Mouse (Mus musculus): Measurements from ENCODE around the gene Otop1.

Otop1 gene

GRCm38 (mm10) chr5:38275771-38276170, at the start of gene Otop1:
Gene Otop1, plus strand, starts transcription at chr5:38275972.
- in situ Hi-C loops (cut with MboI): no loop called here

- in situ Hi-C loops (cut with MboI): no loop called here
Observed at GRCm38 (mm10) chr5:38235422-38235821, 40.4 kb upstream of the Otop1 start.

- in situ Hi-C loops (cut with MboI): no loop called here
Observed at GRCm38 (mm10) chr5:38236627-38237026, 39.1 kb upstream of the Otop1 start.

GRCm38 (mm10) chr5:38240727-38241472, 34.9 kb upstream of the Otop1 start:
- in situ Hi-C loops (cut with MboI): no loop called here

- in situ Hi-C loops (cut with MboI): no loop called here
Observed at GRCm38 (mm10) chr5:38241473-38241834, 34.3 kb upstream of the Otop1 start.

- in situ Hi-C loops (cut with MboI): no loop called here
Observed at GRCm38 (mm10) chr5:38241966-38242365, 33.8 kb upstream of the Otop1 start.

- in situ Hi-C loops (cut with MboI): no loop called here
Observed at GRCm38 (mm10) chr5:38255195-38255594, 20.6 kb upstream of the Otop1 start.

GRCm38 (mm10) chr5:38255644-38256043, 20.1 kb upstream of the Otop1 start:
- in situ Hi-C loops (cut with MboI): no loop called here

- in situ Hi-C loops (cut with MboI): no loop called here
Observed at GRCm38 (mm10) chr5:38256551-38256950, 19.2 kb upstream of the Otop1 start.

- in situ Hi-C loops (cut with MboI): no loop called here
Observed at GRCm38 (mm10) chr5:38258034-38258772, 17.6 kb upstream of the Otop1 start.

GRCm38 (mm10) chr5:38258773-38259146, 17.0 kb upstream of the Otop1 start:
- in situ Hi-C loops (cut with MboI): no loop called here

- in situ Hi-C loops (cut with MboI): no loop called here
Observed at GRCm38 (mm10) chr5:38259455-38260106, 16.2 kb upstream of the Otop1 start.

- in situ Hi-C loops (cut with MboI): no loop called here
Observed at GRCm38 (mm10) chr5:38260107-38260682, 15.6 kb upstream of the Otop1 start, which contains the start of gene Tmem128. Gene Tmem128, plus strand, starts transcription at chr5:38260185.

- in situ Hi-C loops (cut with MboI): no loop called here
Observed at GRCm38 (mm10) chr5:38270942-38271341, 4.8 kb upstream of the Otop1 start.

- in situ Hi-C loops (cut with MboI): no loop called here
Observed at GRCm38 (mm10) chr5:38273831-38274230, 1.9 kb upstream of the Otop1 start.

GRCm38 (mm10) chr5:38276451-38276850, 679 bp downstream of the Otop1 start:
- in situ Hi-C loops (cut with MboI): no loop called here

GRCm38 (mm10) chr5:38277098-38277866, 1.5 kb downstream of the Otop1 start:
- in situ Hi-C loops (cut with MboI): no loop called here

- in situ Hi-C loops (cut with MboI): no loop called here
Observed at GRCm38 (mm10) chr5:38277936-38278600, 2.3 kb downstream of the Otop1 start.

GRCm38 (mm10) chr5:38280075-38280474, 4.3 kb downstream of the Otop1 start:
- in situ Hi-C loops (cut with MboI): no loop called here

- in situ Hi-C loops (cut with MboI): no loop called here
Observed at GRCm38 (mm10) chr5:38285724-38286123, 10.0 kb downstream of the Otop1 start.

GRCm38 (mm10) chr5:38288476-38288875, 12.7 kb downstream of the Otop1 start:
- in situ Hi-C loops (cut with MboI): no loop called here

All from mature B cell (primary cell).